Mouse (Mus musculus) ES-Bruce4 (cell line): Measurements from ENCODE around the gene C1s2.

Source experiments
- CTCF ChIP-seq: IDR thresholded peaks from one replicate; pipeline ENCODE4 v1.8.1; 2011; ENCODE audit warnings: low read depth, low read length
- EP300 ChIP-seq: IDR thresholded peaks from 2 replicates; pipeline ENCODE4 v1.6.1; 2011; ENCODE audit warnings: low read depth, low read length; ENCODE audit not compliant: insufficient read depth
- POLR2A ChIP-seq: IDR thresholded peaks from one replicate; pipeline ENCODE4 v1.8.1; 2011; ENCODE audit warnings: low read length; ENCODE audit not compliant: insufficient read depth

DNA sequence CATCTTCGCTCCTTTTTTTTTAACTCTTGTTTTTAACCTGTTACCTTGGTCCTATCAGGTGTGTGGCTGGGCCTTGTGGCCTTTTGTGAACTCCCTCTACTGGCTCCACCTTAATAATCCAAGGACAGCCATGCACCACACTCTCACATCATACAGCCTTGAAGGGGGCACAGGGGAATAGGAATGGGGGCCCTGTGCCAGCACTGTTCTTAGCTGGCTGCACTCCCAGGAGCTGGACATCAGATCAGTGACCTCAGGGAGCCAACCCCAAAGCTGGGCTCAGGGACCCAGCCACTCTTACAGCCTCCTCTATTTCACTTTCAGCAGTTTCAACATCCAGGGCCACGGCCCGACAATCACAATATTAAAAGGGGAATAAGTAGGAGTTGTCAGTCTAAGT is 50.1 kb downstream of the C1s2 start:
- TF ChIP-seq CTCF (no peak), POLR2A (no peak), EP300 (no peak)
